Mouse (Mus musculus) CD4-positive, CD25-positive, alpha-beta regulatory T cell, adult 2 months (primary cell): ENCODE measurements at regions not wholly inside any gene's neighbourhood (a gene's known extent, or its start where the extent isn't known, plus 50 kb on each side); places are given as distances from the start of the nearest gene placed in this dataset.
"Not testable (repeated sequence)": the region's sequence is repeated elsewhere in the genome, so short reads cannot be mapped to it uniquely, and the experiment has no call there.

Experiments
- DNase-seq: peaks from one replicate; pipeline ENCODE4 v3.0.0-alpha.2; 2012; ENCODE audit warnings: low read depth, low spot score

- DNase-seq = no peak
These were observed 811.6 kb upstream of the 4930444P10Rik start for GRCm38 (mm10) chr1:16904690-16905089.

- DNase-seq = not testable (repeated sequence)
These were observed 775.3 kb upstream of the 4930444P10Rik start for GRCm38 (mm10) chr1:16868383-16868782.

- not testable (repeated sequence) for DNase-seq
These were observed 774.1 kb upstream of the 4930444P10Rik start for GRCm38 (mm10) chr1:16867086-16867835.

DNA sequence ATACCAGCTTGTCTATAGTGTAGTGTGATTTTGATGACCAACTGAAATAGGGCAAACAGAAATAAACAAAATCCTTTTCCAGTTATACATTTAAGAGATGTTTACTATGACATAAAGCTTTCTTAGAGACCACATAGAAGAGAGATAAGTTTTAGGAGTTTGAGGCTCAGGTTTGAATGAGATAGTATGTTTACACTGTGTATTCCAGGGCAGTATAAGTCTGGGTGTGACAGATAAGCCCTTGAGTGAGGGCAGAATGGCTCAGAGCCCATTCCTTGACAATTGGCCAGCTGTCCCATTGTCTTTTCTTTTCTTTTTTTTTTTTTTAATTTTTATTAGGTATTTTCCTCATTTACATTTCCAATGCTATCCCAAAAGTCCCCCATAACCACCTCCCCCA is 744.0 kb upstream of the 4930444P10Rik start:
- DNase-seq = no peak

- DNase-seq = not testable (repeated sequence)
These were observed 731.6 kb upstream of the 4930444P10Rik start for GRCm38 (mm10) chr1:16824709-16825108.

GRCm38 (mm10) chr1:16824057-16824456 is 730.9 kb upstream of the 4930444P10Rik start:
- no peak for DNase-seq

GRCm38 (mm10) chr1:16821186-16821585 is 728.1 kb upstream of the 4930444P10Rik start:
- DNase-seq = no peak

GRCm38 (mm10) chr1:16816572-16816971 is 723.4 kb upstream of the 4930444P10Rik start:
- DNase-seq = no peak

GRCm38 (mm10) chr1:16815731-16816130 is 722.6 kb upstream of the 4930444P10Rik start:
- DNase-seq = no peak

DNA sequence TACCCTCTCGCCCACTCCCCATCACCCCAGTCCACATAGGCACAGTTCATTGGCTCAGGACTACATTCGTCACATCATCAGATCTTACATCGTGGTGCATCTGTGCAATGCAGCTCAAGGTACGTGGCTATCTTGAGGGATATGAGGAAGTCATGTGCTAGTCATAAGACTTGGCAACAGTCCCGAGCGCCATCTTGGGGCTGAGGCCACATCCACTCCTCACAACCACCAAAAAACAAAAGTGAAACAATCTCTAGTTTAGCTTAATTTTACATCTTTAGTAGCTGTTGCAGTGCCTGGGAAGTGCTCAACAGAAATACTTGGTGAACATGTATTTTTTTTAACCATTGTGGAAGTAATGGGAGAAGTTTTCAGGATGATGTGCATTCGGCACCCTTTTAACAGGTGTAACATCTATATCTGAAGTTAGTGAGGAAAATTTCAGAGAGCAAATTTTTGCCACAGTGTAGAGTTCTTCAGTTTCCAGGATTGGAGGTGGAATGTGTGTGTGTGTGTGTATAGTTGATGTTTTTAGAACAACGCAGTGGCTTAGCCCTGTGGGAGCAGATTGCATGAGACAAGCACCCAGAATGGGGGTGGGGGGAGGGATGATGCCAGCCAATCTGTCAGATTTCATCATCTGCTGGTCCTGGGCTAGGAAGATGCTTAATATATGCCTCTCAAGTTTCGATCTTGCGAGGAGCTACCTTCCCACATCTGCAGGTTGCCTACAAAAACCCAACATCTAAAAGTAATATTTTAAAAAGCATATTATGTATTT is 716.4 kb upstream of the 4930444P10Rik start:
- no peak for DNase-seq

DNA sequence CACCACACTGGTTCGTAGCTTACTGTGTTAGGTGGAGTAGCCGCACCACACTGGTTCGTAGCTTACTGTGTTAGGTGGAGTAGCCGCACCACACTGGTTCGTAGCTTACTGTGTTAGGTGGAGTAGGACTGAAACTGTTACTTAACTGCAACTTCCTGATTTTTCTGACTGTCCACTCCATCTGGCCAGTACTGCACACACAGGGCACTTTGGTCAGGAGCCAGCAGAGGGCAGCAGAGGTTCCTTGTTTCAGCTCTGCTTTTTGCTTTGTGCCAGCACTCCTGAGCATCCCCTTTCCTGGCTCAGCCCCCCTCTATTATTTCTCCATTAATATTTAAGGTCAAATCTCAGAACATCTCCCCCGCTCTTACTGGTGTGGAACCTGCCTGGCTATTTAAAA is 705.2 kb upstream of the 4930444P10Rik start:
- DNase-seq = peak; percentile 14

GRCm38 (mm10) chr1:16796449-16796848 is 703.3 kb upstream of the 4930444P10Rik start:
- no peak for DNase-seq

DNA sequence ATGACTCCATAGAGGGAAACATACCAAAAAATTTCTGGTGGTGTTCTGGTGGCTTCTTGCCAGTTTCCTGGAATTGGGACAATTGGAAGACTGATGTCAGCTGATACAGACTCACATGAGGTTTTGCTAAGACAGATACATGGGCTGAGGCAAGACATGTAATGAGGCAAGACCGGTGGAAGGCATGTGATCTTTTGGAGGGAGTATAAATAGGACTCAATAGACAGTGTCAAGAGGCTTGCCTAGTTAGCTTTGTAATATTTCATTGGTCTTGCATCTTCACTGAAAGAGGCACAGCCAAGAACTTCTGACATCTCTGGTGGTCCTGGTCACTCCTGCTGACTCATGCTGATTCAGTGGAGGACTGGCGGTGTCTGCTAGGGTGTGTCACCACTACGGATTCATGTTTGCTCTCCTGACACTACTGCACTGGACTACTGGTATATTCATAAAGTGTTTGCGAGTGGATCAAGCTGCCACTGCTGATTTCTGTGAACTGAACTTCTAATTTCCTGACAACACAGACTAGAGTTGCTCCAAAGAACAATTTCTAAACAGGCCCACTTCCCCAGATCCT is 697.7 kb upstream of the 4930444P10Rik start:
- no peak for DNase-seq

- DNase-seq = no peak
These were observed 686.7 kb upstream of the 4930444P10Rik start for GRCm38 (mm10) chr1:16779791-16780190.

GRCm38 (mm10) chr1:16760951-16761350 is 667.8 kb upstream of the 4930444P10Rik start:
- no peak for DNase-seq
